Mouse (Mus musculus) adrenal gland, postnatal 14 days (tissue): ENCODE results near the gene Gng2. TPM values are rescaled to one million over a fixed set of nuclear protein-coding genes. Genes with fewer than 3 reads are reported as not detected.

Experiments used
- DNase-seq: peaks from one replicate; pipeline ENCODE4 v3.0.0; 2021; ENCODE audit warnings: mixed read lengths
- total RNA-seq: library from RNA; stranded (reverse); gene quantifications from 2 replicates; pipeline ENCODE4 v1.2.3, GENCODE M21; 2021

Gng2 gene
- total RNA-seq, 1 experiment from 2014 or later = 32.7 TPM

DNA sequence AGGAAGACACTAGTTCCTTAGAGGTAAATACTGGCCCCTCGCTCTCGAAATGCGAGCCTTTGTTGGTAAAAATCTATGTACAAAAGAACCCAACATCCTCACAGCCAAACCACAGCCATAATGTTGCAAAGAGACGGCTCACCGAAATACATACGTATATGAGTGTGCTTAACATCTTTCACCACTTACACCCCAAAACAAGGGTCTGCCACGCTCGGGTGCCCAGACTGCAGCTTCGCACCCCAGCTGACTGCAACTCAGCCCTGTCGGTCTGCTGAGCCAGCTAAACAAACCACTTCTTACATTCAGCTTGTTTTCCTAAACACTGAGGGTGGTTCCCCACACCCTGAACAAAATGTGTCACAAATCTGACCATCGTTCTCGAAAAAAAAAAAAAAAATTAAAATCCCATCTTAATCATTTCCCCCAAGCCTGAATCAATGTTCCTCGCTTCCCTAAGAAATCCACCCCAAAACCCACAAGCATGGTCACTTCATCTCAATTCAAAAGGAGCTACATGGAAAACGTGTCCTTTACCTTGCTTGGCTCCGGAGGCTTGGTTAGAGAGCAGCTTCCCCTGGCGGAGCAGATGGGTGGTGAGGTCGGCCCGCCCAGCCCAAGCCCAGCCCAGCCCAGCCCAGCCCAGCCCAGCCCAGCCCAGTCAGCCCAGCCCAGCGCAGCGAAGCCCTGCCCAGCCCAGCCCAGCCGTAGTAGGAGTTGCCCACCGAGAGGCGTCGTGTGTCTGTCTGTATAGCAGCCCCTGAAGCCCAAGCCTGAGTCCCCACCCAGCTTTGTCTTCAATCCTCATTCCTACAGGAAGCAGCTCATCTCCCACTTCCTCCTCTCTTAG lies 781 bp downstream of the Gng2 start:
- peak; percentile 85 for DNase-seq

DNA sequence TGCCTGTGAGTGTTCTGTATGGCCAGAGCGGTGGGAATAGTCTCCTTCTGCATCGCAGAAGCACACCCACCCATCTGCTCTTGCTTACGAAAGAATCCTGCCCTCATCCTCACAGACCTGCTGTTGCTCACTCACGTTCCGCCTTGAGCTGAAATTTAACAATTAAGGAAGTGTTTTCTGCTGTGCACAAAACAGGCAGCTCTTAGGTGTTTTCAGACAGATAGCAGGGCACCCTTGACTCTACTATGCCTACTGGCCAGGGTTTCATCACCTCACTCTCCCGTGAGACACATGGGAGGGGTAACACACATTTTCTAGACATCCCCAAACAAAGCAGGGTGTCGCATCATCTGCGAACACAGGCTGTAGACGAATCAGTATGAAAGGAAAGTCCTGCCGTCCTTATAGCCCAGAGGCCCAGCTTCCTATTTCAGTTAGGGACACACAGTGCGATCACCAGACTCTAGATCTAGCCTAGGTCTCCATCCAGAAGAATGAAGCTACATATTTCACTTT lies 2.4 kb downstream of the Gng2 start:
- no peak for DNase-seq

DNA sequence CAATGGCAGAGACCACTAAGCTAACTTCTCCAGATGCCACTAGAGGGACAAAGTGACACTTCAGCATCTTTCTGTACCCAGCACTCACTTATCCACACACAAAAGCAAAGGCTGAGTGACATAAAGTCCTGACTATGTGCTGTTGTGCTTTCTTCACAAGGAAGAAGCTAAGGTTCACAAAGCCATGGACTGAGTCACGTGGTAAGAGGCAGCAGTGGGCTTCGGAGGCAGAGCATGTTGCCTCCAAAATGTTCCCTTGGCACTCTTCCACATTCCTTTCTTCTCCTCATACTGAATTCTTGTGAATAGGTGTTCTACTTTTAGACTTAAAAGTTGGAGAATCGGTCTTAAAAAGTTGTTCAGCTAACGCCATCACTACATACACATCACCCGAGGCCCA lies 3.0 kb downstream of the Gng2 start:
- DNase-seq = no peak

GRCm38 (mm10) chr14:19972316-19973029 lies 5.0 kb downstream of the Gng2 start:
- DNase-seq = no peak

GRCm38 (mm10) chr14:19970845-19971244 lies 6.6 kb downstream of the Gng2 start:
- DNase-seq = no peak

DNA sequence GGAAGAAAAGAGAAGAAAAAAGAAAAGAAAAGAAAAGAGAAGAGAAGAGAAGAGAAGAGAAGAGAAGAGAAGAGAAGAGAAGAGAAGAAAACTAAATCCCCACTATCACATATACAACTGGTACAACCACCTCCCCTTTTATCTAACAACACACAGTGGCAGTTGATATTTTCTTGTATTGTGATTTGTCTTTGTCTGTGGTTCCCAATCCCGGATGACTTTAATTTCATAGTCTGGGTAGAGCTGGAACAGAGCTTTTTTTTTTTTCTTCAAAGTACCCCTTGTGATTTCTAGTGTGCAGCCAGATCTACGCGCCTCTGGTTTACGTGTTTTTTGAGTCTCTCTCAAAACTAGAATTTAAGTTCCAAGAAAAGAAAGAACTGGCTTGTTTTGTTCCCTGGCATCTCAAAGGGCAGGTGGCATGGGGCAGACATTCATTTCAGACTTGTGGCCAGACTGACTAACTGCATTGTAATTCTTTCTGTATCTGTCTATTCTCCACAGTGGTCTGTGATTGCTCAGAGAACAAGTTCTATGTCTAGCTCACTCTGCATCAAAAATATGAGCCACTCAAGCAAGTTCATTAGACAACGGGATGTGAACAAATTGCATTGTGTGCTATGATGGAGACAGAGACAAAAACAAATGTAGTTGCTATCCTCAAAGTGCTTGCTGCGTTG lies 7.2 kb downstream of the Gng2 start:
- DNase-seq = no peak

- no peak for DNase-seq
Observed at GRCm38 (mm10) chr14:19969566-19969965, 7.9 kb downstream of the Gng2 start.

DNA sequence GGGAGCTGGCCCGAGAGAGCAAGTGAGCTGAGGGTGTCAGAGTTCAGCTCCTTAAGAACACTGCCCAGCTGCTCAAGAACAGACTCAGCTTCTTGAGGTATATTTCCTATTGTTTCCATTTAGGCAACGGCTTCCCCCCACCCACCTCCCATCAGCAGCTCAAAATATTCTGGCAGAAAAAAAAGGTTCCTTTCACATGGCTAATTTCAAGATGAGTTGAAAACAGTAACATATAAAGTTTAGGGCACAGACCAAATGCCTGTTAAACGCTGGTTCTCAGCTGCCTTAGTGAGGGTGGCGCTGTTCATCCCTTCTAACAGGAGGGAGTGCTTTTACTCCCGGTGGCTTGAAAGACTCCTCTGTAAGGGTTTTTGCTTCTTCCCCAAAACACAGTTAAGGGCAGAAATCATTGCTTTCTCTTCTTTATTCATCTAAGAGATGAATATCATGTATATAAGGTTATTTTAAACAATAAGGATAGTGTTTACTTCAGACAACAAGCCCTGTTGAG lies 8.4 kb downstream of the Gng2 start:
- DNase-seq = no peak

- DNase-seq = no peak
Observed at GRCm38 (mm10) chr14:19968321-19969010, 9.0 kb downstream of the Gng2 start.

- DNase-seq = no peak
Observed at GRCm38 (mm10) chr14:19967482-19967881, 9.9 kb downstream of the Gng2 start.

DNA sequence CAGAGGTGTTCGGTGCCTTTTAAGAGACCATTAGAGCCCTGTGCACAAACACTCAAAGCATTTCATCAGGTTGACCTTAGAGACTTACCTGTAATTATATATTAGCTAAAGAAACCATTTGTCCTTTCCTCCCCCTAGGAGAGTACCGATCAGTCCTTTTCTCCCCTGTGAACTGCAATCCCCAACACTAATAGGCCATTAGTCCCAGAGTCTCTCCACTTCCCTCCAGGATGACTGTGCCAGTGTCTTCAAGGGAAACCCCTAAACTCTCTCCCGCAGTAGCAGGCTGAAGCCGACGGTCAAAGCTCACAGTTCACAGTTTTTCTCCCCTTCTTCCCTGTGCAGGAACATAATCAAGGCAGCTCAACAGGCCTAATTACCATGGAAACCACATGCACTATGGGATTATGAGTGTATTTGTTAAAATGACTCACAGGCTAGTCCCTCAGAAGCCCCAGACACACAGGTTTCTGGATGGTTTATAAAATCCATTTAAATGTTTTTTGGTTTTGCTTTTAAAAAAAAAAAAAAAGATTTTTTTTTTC lies 13.4 kb downstream of the Gng2 start:
- no peak for DNase-seq

DNA sequence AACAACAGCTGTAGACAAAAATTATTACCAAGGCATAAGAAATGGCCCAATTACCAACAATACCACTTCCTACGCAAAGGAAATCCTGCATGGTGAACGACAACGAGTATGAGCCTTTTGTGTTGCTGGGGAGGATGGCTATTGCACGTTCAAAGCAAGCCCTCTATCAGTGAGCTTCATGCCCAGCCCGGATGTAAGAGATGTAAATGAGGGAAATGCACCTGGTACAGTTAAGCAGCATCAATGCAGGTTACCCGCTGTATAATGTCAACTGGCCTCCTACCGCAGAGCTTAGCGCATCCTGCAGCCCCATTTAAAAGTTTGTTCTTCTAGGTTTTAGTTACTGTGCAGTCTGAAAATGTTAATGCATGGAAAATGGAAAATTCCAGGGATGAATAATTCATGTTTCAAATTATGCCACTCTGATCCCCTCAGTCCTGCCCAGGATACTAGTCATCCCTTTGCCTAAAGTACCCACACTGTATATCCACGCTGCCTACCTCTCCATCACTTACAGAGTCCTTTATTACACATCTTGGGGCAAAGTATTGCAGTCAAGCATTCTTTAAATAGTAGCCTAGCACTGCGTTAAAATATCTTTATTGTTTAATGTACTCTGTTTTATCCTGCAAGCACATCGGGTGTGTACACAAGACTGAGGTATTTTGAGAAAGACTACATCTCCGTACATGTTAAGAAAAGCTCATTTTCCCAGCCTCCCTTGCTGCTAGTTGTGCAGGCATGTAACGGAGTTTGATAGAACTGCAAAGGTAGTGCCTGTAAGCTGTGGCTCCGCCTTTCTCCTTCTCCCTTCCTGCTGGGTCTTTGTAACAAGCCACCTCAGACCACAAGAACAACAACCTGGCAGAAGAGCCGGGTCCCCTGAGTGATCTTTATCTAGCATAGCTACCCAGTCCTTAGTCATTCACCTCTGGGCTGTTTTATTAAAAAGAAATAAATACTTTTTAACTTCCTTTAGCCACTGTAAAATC lies 15.2 kb downstream of the Gng2 start:
- DNase-seq = no peak

DNA sequence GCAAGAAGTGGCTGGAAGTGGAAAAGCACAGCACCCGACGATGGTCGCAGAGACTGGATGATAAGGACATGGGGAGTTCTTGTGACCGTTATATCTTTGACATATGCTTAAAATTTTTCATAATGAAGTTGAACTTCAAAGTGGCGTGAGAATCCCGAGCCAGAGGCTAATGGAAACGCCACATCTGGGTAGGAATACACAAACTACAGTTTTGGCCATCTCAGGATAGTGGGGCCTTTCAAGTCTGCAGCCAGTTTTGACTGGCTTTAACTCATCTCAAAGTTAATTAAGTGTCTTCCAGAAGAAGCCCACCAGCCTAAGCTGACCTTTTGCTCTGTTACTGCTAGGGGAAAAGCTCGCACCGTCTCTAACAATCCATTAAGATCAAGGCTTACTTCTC lies 17.6 kb downstream of the Gng2 start:
- DNase-seq = no peak

GRCm38 (mm10) chr14:19955077-19955476 lies 22.4 kb downstream of the Gng2 start:
- peak; percentile 20 for DNase-seq

- DNase-seq = no peak
Observed at GRCm38 (mm10) chr14:19950812-19951211, 26.6 kb downstream of the Gng2 start.

DNA sequence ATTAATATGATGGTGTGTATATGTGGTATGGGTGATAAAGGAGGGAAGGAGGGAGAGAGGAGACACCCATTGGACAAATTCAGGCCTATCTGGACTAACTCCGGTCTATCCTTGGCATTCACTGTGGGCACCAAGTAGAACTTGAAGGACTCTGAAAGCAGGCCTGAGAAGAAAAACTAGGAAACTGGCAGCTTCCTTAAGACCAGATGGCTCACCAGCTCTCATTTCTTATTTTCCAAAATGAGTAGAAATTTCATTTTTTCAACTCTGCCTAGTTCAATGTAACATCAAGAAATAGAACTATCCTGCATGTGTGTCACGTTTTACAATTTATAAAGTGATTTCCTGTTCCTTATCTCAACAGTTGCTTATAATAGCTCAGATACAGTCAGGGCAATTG lies 28.0 kb downstream of the Gng2 start:
- DNase-seq = no peak

- DNase-seq = no peak
Observed at GRCm38 (mm10) chr14:19946221-19946620, 31.2 kb downstream of the Gng2 start.

GRCm38 (mm10) chr14:19942732-19943131 lies 34.7 kb downstream of the Gng2 start:
- no peak for DNase-seq

DNA sequence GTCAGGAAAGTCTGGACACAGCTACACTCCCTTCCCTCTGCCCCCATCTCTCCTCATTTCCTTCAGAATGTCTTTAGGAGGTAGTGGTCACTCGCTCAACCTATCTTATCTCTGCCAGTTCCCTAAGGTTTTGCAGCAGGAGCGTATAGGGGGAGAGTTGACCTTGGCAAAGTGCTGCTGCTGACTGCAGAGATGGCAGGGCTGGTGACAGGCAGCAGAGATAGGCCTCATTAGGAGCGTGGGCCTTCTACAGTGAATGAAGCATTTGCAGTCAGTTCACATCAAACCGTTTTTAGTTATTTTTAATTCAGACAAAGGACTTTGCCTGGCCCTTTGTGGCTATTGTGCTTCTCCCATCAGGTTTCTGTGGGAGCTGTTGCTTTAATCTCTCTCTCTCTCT lies 35.1 kb downstream of the Gng2 start:
- no peak for DNase-seq

GRCm38 (mm10) chr14:19940066-19940465 lies 37.4 kb downstream of the Gng2 start:
- no peak for DNase-seq
